Mouse (Mus musculus) ES-Bruce4 (cell line): ENCODE measurements at regions not wholly inside any gene's neighbourhood (a gene's known extent, or its start where the extent isn't known, plus 50 kb on each side); places are given as distances from the start of the nearest gene placed in this dataset.

Experiments used
- H3K27ac ChIP-seq: 2 replicates; pipeline ENCODE4 v1.5.1; 2012; ENCODE audit warnings: low read length, inconsistent platforms; ENCODE audit not compliant: insufficient read depth
- H3K27me3 ChIP-seq: 2 replicates; pipeline ENCODE4 v1.6.1; 2012; ENCODE audit warnings: mild to moderate bottlenecking, low read length, inconsistent platforms; ENCODE audit not compliant: control insufficient read depth, poor library complexity, insufficient read depth, severe bottlenecking
- H3K36me3 ChIP-seq: 2 replicates; pipeline ENCODE4 v1.6.1; 2012; ENCODE audit warnings: inconsistent platforms, mild to moderate bottlenecking, low read length, moderate library complexity; ENCODE audit not compliant: control insufficient read depth, poor library complexity, insufficient read depth, severe bottlenecking
- H3K4me1 ChIP-seq: one replicate; pipeline ENCODE4 v1.8.1; 2011; ENCODE audit warnings: low read length; ENCODE audit not compliant: control insufficient read depth, insufficient read depth
- H3K4me3 ChIP-seq: 2 replicates; pipeline ENCODE4 v1.5.1; 2011; ENCODE audit warnings: low read depth, mild to moderate bottlenecking, low read length
- H3K9ac ChIP-seq: 2 replicates; pipeline ENCODE4 v1.6.1; 2012; ENCODE audit warnings: low read depth, mild to moderate bottlenecking, inconsistent platforms; ENCODE audit not compliant: poor library complexity, severe bottlenecking
- H3K9me3 ChIP-seq: replicated peaks from 2 replicates; pipeline ENCODE4 v1.6.1; 2012; ENCODE audit warnings: mild to moderate bottlenecking, low read length, inconsistent platforms; ENCODE audit not compliant: control insufficient read depth, poor library complexity, insufficient read depth, severe bottlenecking
- CTCF ChIP-seq: IDR thresholded peaks from one replicate; pipeline ENCODE4 v1.8.1; 2011; ENCODE audit warnings: low read depth, low read length
- EP300 ChIP-seq: IDR thresholded peaks from 2 replicates; pipeline ENCODE4 v1.6.1; 2011; ENCODE audit warnings: low read depth, low read length; ENCODE audit not compliant: insufficient read depth
- POLR2A ChIP-seq: IDR thresholded peaks from one replicate; pipeline ENCODE4 v1.8.1; 2011; ENCODE audit warnings: low read length; ENCODE audit not compliant: insufficient read depth

- no peak overlapping the region for H3K27ac ChIP-seq
- no peak overlapping the region for H3K4me3 ChIP-seq
- H3K9me3 ChIP-seq: no peaks in the 10 kb centered on the region
- no peaks in the 10 kb centered on the region for H3K4me1 ChIP-seq
- no peaks in the 10 kb centered on the region for H3K27me3 ChIP-seq
- no peaks in the 10 kb centered on the region for H3K36me3 ChIP-seq
- H3K9ac ChIP-seq: no peak overlapping the region
- TF ChIP-seq CTCF (no peak), POLR2A (no peak), EP300 (no peak)
Observed at GRCm38 (mm10) chr8:127662776-127663499, 599.2 kb downstream of the Pard3 start.

GRCm38 (mm10) chr8:127666606-127667005 is 602.9 kb downstream of the Pard3 start:
- Histone ChIP-seq H3K27me3 (no peaks in the 10 kb centered on the region), H3K4me3 (no peak overlapping the region), H3K4me1 (no peaks in the 10 kb centered on the region), H3K9me3 (no peaks in the 10 kb centered on the region), H3K9ac (no peak overlapping the region), H3K36me3 (no peaks in the 10 kb centered on the region), H3K27ac (no peak overlapping the region)
- no peak for TF ChIP-seq EP300

- TF ChIP-seq POLR2A: no peak
- TF ChIP-seq CTCF: no peak
- TF ChIP-seq EP300: no peak
- H3K9me3 ChIP-seq: no peaks in the 10 kb centered on the region
- no peak overlapping the region for H3K9ac ChIP-seq
- no peaks in the 10 kb centered on the region for H3K27me3 ChIP-seq
- no peaks in the 10 kb centered on the region for H3K4me1 ChIP-seq
- no peaks in the 10 kb centered on the region for H3K36me3 ChIP-seq
- H3K27ac ChIP-seq: no peak overlapping the region
- no peak overlapping the region for H3K4me3 ChIP-seq
Observed at GRCm38 (mm10) chr8:127668991-127669390, 605.3 kb downstream of the Pard3 start.

GRCm38 (mm10) chr8:127674063-127674462 is 610.4 kb downstream of the Pard3 start:
- no peaks in the 10 kb centered on the region for H3K36me3 ChIP-seq
- H3K4me3 ChIP-seq: no peak overlapping the region
- TF ChIP-seq CTCF (no peak), POLR2A (no peak), EP300 (no peak)
- no peak overlapping the region for H3K27ac ChIP-seq
- H3K4me1 ChIP-seq: no peaks in the 10 kb centered on the region
- no peaks in the 10 kb centered on the region for H3K9me3 ChIP-seq
- no peaks in the 10 kb centered on the region for H3K27me3 ChIP-seq
- H3K9ac ChIP-seq: no peak overlapping the region

DNA sequence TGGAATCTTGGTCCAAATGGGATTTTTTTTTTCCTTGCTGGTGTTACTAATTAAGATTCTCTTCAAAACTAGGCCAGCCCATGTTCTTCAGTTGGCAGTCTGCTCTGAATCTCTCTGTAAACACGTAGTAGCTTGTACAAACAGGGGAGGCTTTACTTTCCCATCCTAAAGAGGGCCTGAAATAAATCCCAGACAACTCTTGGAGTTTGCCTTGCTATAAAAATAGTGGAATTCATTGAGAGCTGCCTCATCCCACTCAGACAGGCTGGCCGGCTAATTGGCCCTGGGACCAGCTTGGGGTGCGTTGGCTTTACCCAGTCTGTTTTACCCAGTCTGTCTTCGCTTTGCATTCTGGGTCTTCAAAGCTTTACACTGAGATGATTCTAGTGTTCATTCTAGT is 611.7 kb downstream of the Pard3 start:
- TF ChIP-seq CTCF: no peak
- no peak for TF ChIP-seq EP300
- TF ChIP-seq POLR2A: no peak
- no peak overlapping the region for H3K9ac ChIP-seq
- H3K9me3 ChIP-seq: no peaks in the 10 kb centered on the region
- no peak overlapping the region for H3K4me3 ChIP-seq
- no peaks in the 10 kb centered on the region for H3K36me3 ChIP-seq
- H3K27me3 ChIP-seq: no peaks in the 10 kb centered on the region
- H3K27ac ChIP-seq: no peak overlapping the region
- H3K4me1 ChIP-seq: no peaks in the 10 kb centered on the region

DNA sequence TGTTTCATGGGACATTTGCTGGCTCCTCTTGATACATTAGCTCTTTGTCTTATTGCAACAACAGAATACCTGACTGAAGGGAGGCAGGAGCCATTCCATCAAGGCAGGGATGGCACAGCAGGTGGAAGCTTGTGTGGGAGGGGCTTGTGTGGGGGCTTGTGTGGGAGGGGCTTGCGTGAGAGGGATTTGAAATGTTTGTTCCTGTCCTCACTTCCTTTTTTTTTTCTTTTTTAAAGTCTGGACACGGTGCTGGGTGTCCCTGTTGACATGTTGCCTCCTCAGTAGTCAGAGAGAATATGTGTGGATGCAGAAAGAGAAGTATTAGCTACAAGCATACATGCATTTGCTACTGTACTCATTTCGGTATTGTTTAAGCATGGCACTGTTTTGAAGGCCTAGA is 616.5 kb downstream of the Pard3 start:
- Histone ChIP-seq H3K27me3 (no peaks in the 10 kb centered on the region), H3K9me3 (no peaks in the 10 kb centered on the region; the same call in 1 of the 2 replicates), H3K4me1 (no peaks in the 10 kb centered on the region), H3K4me3 (no peak overlapping the region), H3K27ac (no peak overlapping the region), H3K9ac (no peak overlapping the region), H3K36me3 (no peaks in the 10 kb centered on the region)
- TF ChIP-seq POLR2A (no peak), EP300 (no peak), CTCF (no peak)
